Mouse (Mus musculus) urinary bladder, postnatal 10 days (tissue): ENCODE data around the gene Ubc.
"Not testable (repeated sequence)": the region's sequence is repeated elsewhere in the genome, so short reads cannot be mapped to it uniquely, and the experiment has no call there.

Experiments
- DNase-seq: peaks from one replicate; pipeline ENCODE4 v3.0.0; 2022; ENCODE audit warnings: low spot score

Gene Ubc

GRCm38 (mm10) chr5:125404536-125404902, 14.5 kb upstream of the Ubc start:
- DNase-seq = no peak

- DNase-seq = no peak
These were observed 13.8 kb upstream of the Ubc start for GRCm38 (mm10) chr5:125403481-125404465.

GRCm38 (mm10) chr5:125402991-125403390, 13.0 kb upstream of the Ubc start:
- DNase-seq = no peak

- no peak for DNase-seq
These were observed 12.5 kb upstream of the Ubc start for GRCm38 (mm10) chr5:125402476-125402875.

GRCm38 (mm10) chr5:125400903-125401302, 10.9 kb upstream of the Ubc start:
- DNase-seq = no peak

GRCm38 (mm10) chr5:125395008-125395407, 5.0 kb upstream of the Ubc start:
- DNase-seq = no peak

GRCm38 (mm10) chr5:125393622-125394603, 3.9 kb upstream of the Ubc start:
- DNase-seq = no peak

- peak; percentile 87 for DNase-seq
These were observed 3.1 kb upstream of the Ubc start for GRCm38 (mm10) chr5:125392977-125393621.

GRCm38 (mm10) chr5:125392618-125392976, 2.6 kb upstream of the Ubc start:
- DNase-seq = no peak

- not testable (repeated sequence) for DNase-seq
These were observed 2.2 kb upstream of the Ubc start for GRCm38 (mm10) chr5:125392176-125392575.

- DNase-seq = no peak
These were observed 1.6 kb upstream of the Ubc start for GRCm38 (mm10) chr5:125391609-125392008.

- no peak for DNase-seq
These were observed 990 bp upstream of the Ubc start for GRCm38 (mm10) chr5:125390906-125391477.

GRCm38 (mm10) chr5:125389131-125389578, 847 bp downstream of the Ubc start, which contains the start of gene Gm10382:
Gene Gm10382 (plus strand): TSS chr5:125389322.
- DNase-seq = peak; percentile 65

GRCm38 (mm10) chr5:125388358-125389092, 1.5 kb downstream of the Ubc start:
- DNase-seq = no peak

GRCm38 (mm10) chr5:125387295-125387694, 2.7 kb downstream of the Ubc start:
- DNase-seq = not testable (repeated sequence)

- no peak for DNase-seq
These were observed 4.6 kb downstream of the Ubc start for GRCm38 (mm10) chr5:125385215-125385940.

GRCm38 (mm10) chr5:125384512-125385214, 5.3 kb downstream of the Ubc start:
- no peak for DNase-seq

GRCm38 (mm10) chr5:125383637-125384420, 6.2 kb downstream of the Ubc start:
- DNase-seq = no peak
